Mouse (Mus musculus): Measurements from ENCODE around the gene Tnip1. TPM values are rescaled to one million over a fixed set of nuclear protein-coding genes. Genes with fewer than 3 reads are reported as not detected.

The Tnip1 gene
- total and polyA plus RNA-seq, 3 experiments: 36.1 to 137 (median 67.8) TPM

GRCm38 (mm10) chr11:55011440-55011839, 48.7 kb upstream of the Tnip1 start:
- H3K4me1 ChIP-seq (ENCODE audit: control insufficient read depth in 1 of 2, insufficient read depth in 2 of 2): peaks cover 9 to 36% of the 10 kb centered on the region in 2 experiments
- H3K9ac ChIP-seq (ENCODE audit: insufficient read depth, low read depth): no peak overlapping the region
- no peak overlapping the region for H3K4me2 ChIP-seq (ENCODE audit: insufficient read depth, low read depth, poor library complexity, severe bottlenecking)
- TF ChIP-seq GABPA (IDR thresholded peaks at IDR 0.05; ENCODE audit: insufficient replicate concordance, low read depth, low read length) (no peak), E2F4 (IDR thresholded peaks at IDR 0.05; ENCODE audit: insufficient replicate concordance, low read depth, low read length) (no peak), KAT2A (IDR thresholded peaks at IDR 0.05; ENCODE audit: insufficient replicate concordance, low read length) (no peak), ZKSCAN1 (IDR thresholded peaks at IDR 0.05; ENCODE audit: borderline replicate concordance, low read depth, low read length) (no peak), CTCF (conservative IDR thresholded peaks at IDR 0.05 in 1 of 2, IDR thresholded peaks at IDR 0.05 in 1 of 2; ENCODE audit: low read depth in 2 of 2, low read length in 2 of 2) (no peak), CHD2 (IDR thresholded peaks at IDR 0.05; ENCODE audit: low read length) (no peak)
- no peak overlapping the region for H3K4me3 ChIP-seq (replicated peaks in 1 of 3; ENCODE audit: low read depth in 2 of 3, low read length in 2 of 3, poor library complexity in 1 of 3)
- in situ Hi-C loops (cut with MboI; ENCODE audit: low pct_ligation_motif_present, low pct_unique_long_range_greater_than_20kb, low sequenced_read_pairs) (no loop called here), dilution Hi-C loops (cut with MboI; ENCODE audit: extremely low pct_ligation_motif_present, extremely low pct_unique_long_range_greater_than_20kb, low sequenced_read_pairs) (no loop called here)
- H3K27me3 ChIP-seq (replicated peaks): no peaks in the 10 kb centered on the region
- H3K79me2 ChIP-seq (replicated peaks; ENCODE audit: control insufficient read depth, extremely low read depth, insufficient read depth, poor library complexity, severe bottlenecking): no peaks in the 10 kb centered on the region
- H3K9me3 ChIP-seq (replicated peaks; ENCODE audit: low read length): no peaks in the 10 kb centered on the region
- peaks cover 72 to 95% of the 10 kb centered on the region in 2 experiments for H3K36me3 ChIP-seq (replicated peaks in 1 of 2; ENCODE audit: control insufficient read depth in 1 of 2, insufficient read depth in 1 of 2, low read length in 1 of 2)
- DNase-seq (ENCODE audit: extremely low read depth): no peak
- H3K27ac ChIP-seq (ENCODE audit: insufficient read depth, low read depth): no peak overlapping the region

GRCm38 (mm10) chr11:55008230-55008629, 45.5 kb upstream of the Tnip1 start:
- TF ChIP-seq CTCF (conservative IDR thresholded peaks at IDR 0.05 in 1 of 2, IDR thresholded peaks at IDR 0.05 in 1 of 2; ENCODE audit: low read depth in 2 of 2, low read length in 2 of 2): no peak
- TF ChIP-seq MEF2A (IDR thresholded peaks at IDR 0.05; ENCODE audit: borderline replicate concordance, low read depth, low read length): no peak
- no peak for TF ChIP-seq CHD2 (IDR thresholded peaks at IDR 0.05; ENCODE audit: low read length)
- no peak for TF ChIP-seq ETS1 (conservative IDR thresholded peaks at IDR 0.05; ENCODE audit: low read depth, low read length)
- TF ChIP-seq CHD1 (IDR thresholded peaks at IDR 0.05; ENCODE audit: low read depth, low read length): no peak
- no peak for TF ChIP-seq EP300 (IDR thresholded peaks at IDR 0.05; ENCODE audit: low read length)

GRCm38 (mm10) chr11:55005684-55006083, 43.0 kb upstream of the Tnip1 start:
- Histone ChIP-seq H3K4me1 (ENCODE audit: control insufficient read depth in 1 of 2, insufficient read depth in 2 of 2) (peaks cover 0 to 20% of the 10 kb centered on the region in 2 experiments; a peak in 2 of 4 replicates), H3K9ac (ENCODE audit: insufficient read depth, low read depth) (no peak overlapping the region), H3K36me3 (replicated peaks in 1 of 2; ENCODE audit: control insufficient read depth in 1 of 2, insufficient read depth in 1 of 2, low read length in 1 of 2) (peaks cover 71 to 87% of the 10 kb centered on the region in 2 experiments), H3K4me2 (ENCODE audit: insufficient read depth, low read depth, poor library complexity, severe bottlenecking) (no peak overlapping the region), H3K4me3 (replicated peaks in 1 of 3; ENCODE audit: low read depth in 2 of 3, low read length in 2 of 3, poor library complexity in 1 of 3) (no peak overlapping the region), H3K79me2 (replicated peaks; ENCODE audit: control insufficient read depth, extremely low read depth, insufficient read depth, poor library complexity, severe bottlenecking) (no peaks in the 10 kb centered on the region), H3K9me3 (replicated peaks; ENCODE audit: low read length) (peaks cover 5% of the 10 kb centered on the region), H3K27me3 (replicated peaks) (no peaks in the 10 kb centered on the region), H3K27ac (ENCODE audit: insufficient read depth, low read depth) (no peak overlapping the region)
- no peak for TF ChIP-seq MXI1 (IDR thresholded peaks at IDR 0.05; ENCODE audit: low read depth, low read length)
- no peak for TF ChIP-seq USF2 (conservative IDR thresholded peaks at IDR 0.05; ENCODE audit: low read depth, low read length)
- no peak; the same call in 1 of the 2 replicates for TF ChIP-seq RAD21 (IDR thresholded peaks at IDR 0.05; ENCODE audit: low read depth, low read length)
- no peak for TF ChIP-seq POLR2A (IDR thresholded peaks at IDR 0.05; ENCODE audit: low read depth, low read length)
- no peak for TF ChIP-seq ETS1 (conservative IDR thresholded peaks at IDR 0.05; ENCODE audit: low read depth, low read length)
- TF ChIP-seq SMC3 (IDR thresholded peaks at IDR 0.05; ENCODE audit: low read depth, low read length): no peak
- no peak for TF ChIP-seq CHD2 (IDR thresholded peaks at IDR 0.05; ENCODE audit: low read length)
- no peak for TF ChIP-seq ZKSCAN1 (IDR thresholded peaks at IDR 0.05; ENCODE audit: borderline replicate concordance, low read depth, low read length)
- TF ChIP-seq TBP (conservative IDR thresholded peaks at IDR 0.05; ENCODE audit: low read depth, low read length): no peak
- TF ChIP-seq GABPA (IDR thresholded peaks at IDR 0.05; ENCODE audit: insufficient replicate concordance, low read depth, low read length): no peak
- no peak for TF ChIP-seq ZMIZ1 (IDR thresholded peaks at IDR 0.05; ENCODE audit: low read depth, low read length)
- TF ChIP-seq MAFK (IDR thresholded peaks at IDR 0.05; ENCODE audit: insufficient replicate concordance, low read length): no peak
- no peak for TF ChIP-seq USF1 (IDR thresholded peaks at IDR 0.05; ENCODE audit: low read depth, low read length)
- no peak for TF ChIP-seq POLR2AphosphoS2 (IDR thresholded peaks at IDR 0.05; ENCODE audit: low read depth, low read length)
- TF ChIP-seq E2F4 (IDR thresholded peaks at IDR 0.05; ENCODE audit: insufficient replicate concordance, low read depth, low read length): no peak
- TF ChIP-seq NRF1 (IDR thresholded peaks at IDR 0.05; ENCODE audit: low read depth, low read length): no peak
- no peak for TF ChIP-seq JUN (IDR thresholded peaks at IDR 0.05; ENCODE audit: insufficient read depth, low read depth, low read length)
- TF ChIP-seq ELF1 (IDR thresholded peaks at IDR 0.05; ENCODE audit: low read depth, low read length): no peak
- no peak for TF ChIP-seq TCF12 (IDR thresholded peaks at IDR 0.05; ENCODE audit: low read depth, low read length)
- TF ChIP-seq IRF4 (IDR thresholded peaks at IDR 0.05; ENCODE audit: low read depth, low read length): no peak
- DNase-seq (ENCODE audit: extremely low read depth): no peak
- in situ Hi-C loops (cut with MboI; ENCODE audit: low pct_ligation_motif_present, low pct_unique_long_range_greater_than_20kb, low sequenced_read_pairs) (no loop called here), dilution Hi-C loops (cut with MboI; ENCODE audit: extremely low pct_ligation_motif_present, extremely low pct_unique_long_range_greater_than_20kb, low sequenced_read_pairs) (no loop called here)

More at GRCm38 (mm10) chr11:55008230-55008629, 45.5 kb upstream of the Tnip1 start:
- in situ Hi-C loops (cut with MboI; ENCODE audit: low pct_ligation_motif_present, low pct_unique_long_range_greater_than_20kb, low sequenced_read_pairs): no loop called here
- no peak overlapping the region for H3K4me3 ChIP-seq (replicated peaks in 1 of 3; ENCODE audit: low read depth in 2 of 3, low read length in 2 of 3, poor library complexity in 1 of 3)
- no peak overlapping the region for H3K9ac ChIP-seq (ENCODE audit: insufficient read depth, low read depth)
- no peaks in the 10 kb centered on the region for H3K27me3 ChIP-seq (replicated peaks)
- H3K36me3 ChIP-seq (replicated peaks in 1 of 2; ENCODE audit: control insufficient read depth in 1 of 2, insufficient read depth in 1 of 2, low read length in 1 of 2): peaks cover 81 to 96% of the 10 kb centered on the region in 2 experiments
- no peak overlapping the region for H3K4me2 ChIP-seq (ENCODE audit: insufficient read depth, low read depth, poor library complexity, severe bottlenecking)
- H3K27ac ChIP-seq (ENCODE audit: insufficient read depth, low read depth): no peak overlapping the region
- dilution Hi-C loops (cut with MboI; ENCODE audit: extremely low pct_ligation_motif_present, extremely low pct_unique_long_range_greater_than_20kb, low sequenced_read_pairs): no loop called here
- H3K9me3 ChIP-seq (replicated peaks; ENCODE audit: low read length): no peaks in the 10 kb centered on the region
- DNase-seq (ENCODE audit: extremely low read depth): no peak
- peaks cover 0 to 30% of the 10 kb centered on the region in 2 experiments; a peak in 2 of 4 replicates for H3K4me1 ChIP-seq (ENCODE audit: control insufficient read depth in 1 of 2, insufficient read depth in 2 of 2)
- H3K79me2 ChIP-seq (replicated peaks; ENCODE audit: control insufficient read depth, extremely low read depth, insufficient read depth, poor library complexity, severe bottlenecking): no peaks in the 10 kb centered on the region
